Mouse (Mus musculus) neural tube, embryonic 10.5 days (tissue): ENCODE measurements around the gene Ctsw.
A peak's percentile ranks its signal among the peaks of the same experiment; 100 is the strongest.

Source experiments
- DNase-seq: peaks from one replicate; pipeline ENCODE4 v3.0.0-alpha.2; 2017; ENCODE audit warnings: low spot score; ENCODE audit errors: extremely low spot score

The Ctsw gene

DNA sequence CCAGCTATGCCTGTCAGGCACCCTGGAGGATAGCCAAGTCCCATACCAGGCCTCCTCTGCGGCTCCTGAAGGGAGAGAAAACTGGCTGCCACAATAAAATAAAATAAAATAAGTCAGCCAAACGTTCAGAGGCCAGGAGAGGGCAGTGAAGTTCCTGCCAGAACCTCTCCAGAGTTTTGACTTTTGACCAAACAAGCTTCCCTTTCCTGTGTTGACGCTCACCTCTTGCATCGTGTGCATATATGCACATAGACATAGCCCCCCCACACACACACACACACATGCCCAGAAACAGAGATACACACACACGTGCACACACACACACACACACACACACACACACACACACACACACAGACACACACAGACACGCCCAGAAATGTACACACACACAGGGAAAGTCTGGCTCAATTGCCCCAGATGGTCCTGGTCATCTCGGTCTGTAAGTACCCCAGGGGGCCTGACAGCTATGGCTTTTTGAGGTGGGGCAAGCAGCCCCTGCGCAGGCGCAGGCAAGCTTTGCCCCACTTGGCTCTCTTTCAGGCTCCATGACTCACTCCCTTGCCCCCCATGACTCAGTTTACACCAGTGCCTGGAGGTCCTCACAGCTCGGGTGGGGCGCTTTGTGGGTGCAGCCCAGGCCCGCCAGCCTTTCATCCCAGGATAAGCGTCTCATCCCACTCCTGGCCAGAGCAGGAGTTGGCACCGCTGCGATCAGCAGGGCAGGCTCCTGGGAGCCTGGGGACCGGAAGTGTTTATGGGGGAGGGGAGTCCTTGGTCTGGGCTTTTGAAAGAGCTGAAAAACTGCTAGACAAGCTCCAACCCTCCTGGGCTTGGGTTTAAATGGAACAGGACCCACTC, 35.1 kb downstream of the Ctsw start:
- DNase-seq: peak; percentile 39

DNA sequence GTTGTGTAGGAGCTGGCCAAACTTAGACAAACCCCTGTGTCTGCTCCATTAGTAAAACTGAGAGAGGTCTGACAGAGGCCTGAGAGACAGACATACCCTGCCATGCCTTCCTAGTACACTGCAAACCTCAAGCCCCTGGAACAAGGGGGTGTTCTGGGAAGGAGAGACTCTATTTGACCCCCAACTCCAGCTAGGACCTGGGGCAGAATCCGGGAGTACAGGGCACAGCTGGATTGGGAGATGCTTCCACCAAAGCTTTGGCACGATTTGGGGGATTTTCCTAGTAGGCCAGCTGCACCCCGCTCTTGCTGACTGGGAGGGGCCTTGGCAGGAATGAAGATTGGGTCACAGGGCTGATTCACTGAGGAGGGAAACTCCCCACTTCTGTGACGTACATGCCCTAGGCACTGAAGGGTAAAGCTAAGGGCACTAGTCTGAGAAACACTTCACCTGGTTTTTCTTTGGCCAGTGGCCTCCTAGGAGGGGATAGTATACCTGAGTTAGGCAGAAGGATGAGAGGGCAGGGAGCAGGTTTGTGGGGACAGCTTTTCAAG, 36.3 kb downstream of the Ctsw start:
- DNase-seq: no peak

GRCm38 (mm10) chr19:5430408-5430807, 37.9 kb downstream of the Ctsw start:
- DNase-seq: no peak

DNA sequence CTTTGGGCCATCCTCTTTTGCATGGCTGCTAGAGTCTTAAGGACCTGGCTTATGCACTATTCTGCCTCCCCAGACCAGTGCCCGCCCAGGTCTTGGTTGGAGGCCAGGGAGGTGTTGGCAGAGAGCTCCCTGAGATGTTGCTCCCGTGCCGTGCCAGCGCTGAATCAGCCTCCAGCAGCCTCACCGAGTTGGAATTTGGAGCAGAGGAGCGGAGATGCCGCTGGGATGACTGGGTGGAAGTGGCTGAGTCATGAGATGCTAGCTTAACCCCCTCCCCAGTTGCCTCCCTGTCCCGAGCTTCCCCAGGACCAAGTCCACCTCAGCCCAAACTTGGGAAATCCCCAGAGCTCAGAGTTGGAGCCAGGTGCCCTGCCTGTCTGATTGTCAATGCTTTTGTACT, 38.5 kb downstream of the Ctsw start:
- DNase-seq: no peak

- DNase-seq: no peak
Observed at GRCm38 (mm10) chr19:5429219-5429618, 39.1 kb downstream of the Ctsw start.

- DNase-seq: no peak
Observed at GRCm38 (mm10) chr19:5428083-5428482, 40.2 kb downstream of the Ctsw start.

DNA sequence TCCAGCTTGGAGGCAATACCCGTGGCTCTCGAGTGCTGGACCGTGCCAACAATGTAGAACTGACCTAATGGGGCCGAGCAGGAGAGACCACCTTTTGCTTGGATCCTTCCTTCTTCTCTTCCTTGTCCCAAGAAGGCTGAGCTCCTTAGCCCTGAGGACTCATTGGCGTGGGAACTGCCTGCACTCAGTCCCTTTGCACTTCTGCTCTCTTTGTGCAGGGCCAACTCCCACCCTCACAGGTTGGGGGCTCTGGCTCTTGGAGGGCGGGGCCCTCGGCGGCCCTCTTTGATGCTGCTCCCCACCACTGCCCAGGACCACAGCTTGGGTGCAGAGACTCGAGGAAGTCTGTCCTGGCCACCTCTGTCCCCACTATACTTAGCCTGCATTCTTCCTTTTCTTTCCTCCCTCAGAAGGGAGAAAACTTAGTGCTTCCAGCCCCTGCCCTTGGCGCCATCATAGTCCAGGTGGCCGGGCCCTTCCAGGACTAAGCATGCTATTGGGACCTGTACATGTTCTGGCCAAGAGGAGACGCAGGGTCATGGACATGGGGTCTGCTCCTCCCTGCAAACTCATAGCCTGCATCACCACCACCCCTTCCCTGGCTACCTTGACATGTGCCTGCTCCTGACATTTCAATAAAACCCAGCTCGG, 41.5 kb downstream of the Ctsw start:
- no peak for DNase-seq

DNA sequence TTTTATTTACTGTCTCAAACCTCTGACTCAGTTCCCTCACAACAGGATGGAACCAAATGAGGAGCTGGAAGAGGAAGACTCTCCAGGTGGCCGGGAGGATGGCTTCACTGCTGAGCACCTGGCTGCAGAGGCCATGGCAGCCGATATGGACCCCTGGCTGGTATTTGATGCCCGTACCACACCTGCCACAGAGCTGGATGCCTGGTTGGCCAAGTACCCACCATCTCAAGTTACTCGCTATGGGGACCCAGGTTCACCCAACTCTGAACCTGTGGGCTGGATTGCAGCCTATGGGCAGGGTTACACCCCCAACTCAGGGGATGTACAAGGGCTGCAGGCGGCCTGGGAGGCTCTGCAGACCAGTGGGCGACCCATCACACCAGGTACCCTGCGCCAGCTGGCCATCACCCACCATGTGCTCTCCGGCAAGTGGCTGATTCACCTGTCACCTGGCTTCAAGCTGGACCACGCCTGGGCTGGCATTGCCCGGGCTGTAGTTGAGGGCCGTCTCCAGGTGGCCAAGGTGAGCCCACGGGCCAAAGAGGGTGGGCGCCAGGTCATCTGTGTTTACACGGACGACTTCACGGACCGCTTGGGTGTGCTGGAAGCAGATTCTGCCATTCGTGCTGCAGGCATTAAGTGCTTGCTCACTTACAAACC, 42.3 kb downstream of the Ctsw start:
- DNase-seq: no peak

DNA sequence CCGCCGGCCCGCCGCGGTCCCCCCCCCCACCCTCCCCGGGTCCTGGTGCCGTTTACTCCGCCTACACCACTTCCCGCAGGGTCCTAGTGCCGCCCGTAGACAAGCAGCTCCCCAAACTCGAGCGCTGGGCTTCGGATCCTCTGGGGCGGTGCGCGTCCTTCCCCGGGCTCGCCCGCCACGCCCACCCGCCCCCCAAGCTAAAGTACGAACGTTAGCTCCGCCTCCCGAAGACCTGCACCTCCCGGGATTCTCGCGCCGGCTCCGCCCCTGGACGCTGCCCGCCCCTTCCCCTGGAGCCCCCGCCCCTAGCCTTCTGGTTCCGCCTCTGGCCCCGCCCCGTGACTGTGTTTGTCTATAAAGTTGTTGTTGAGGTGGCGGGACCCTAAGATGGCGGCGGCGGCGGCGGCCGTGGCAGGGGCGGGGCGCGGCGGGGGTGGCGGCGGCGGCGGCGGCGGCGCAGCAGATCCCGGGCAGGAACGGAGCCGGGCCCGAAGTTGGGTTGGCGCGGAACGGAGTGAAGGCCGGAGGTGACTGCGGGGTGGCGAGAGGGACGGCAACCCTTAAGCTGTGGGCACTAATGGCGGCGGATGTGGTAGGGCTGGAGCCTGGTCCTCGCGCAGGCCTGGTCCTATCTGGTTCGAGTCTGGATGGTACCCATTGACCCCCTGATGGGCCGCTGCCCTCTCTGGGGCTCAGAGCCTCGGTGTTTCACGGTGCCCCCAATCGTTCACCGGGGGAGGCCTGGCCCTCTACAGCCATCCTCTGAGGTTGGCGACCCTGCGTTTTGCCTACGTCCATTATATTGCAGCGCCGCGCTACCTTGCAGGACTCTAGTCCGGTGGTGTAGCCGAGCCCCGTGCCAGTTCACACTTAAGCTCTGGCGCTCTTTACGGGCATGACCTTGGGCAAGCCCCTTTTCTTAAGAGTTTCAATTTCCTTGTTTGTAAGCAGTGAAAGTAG, 43.2 kb downstream of the Ctsw start, which contains the start of the genes Drap1 and AI837181:
Gene Drap1, minus strand, starts transcription at position 198 of the 960 bp plus-strand sequence.
Gene AI837181, plus strand, starts transcription at position 363 of the 960 bp plus-strand sequence.
- DNase-seq: peak; percentile 97

- no peak for DNase-seq
Observed at GRCm38 (mm10) chr19:5424092-5424781, 44.1 kb downstream of the Ctsw start.

- DNase-seq: no peak
Observed at GRCm38 (mm10) chr19:5423561-5423960, 44.7 kb downstream of the Ctsw start.

DNA sequence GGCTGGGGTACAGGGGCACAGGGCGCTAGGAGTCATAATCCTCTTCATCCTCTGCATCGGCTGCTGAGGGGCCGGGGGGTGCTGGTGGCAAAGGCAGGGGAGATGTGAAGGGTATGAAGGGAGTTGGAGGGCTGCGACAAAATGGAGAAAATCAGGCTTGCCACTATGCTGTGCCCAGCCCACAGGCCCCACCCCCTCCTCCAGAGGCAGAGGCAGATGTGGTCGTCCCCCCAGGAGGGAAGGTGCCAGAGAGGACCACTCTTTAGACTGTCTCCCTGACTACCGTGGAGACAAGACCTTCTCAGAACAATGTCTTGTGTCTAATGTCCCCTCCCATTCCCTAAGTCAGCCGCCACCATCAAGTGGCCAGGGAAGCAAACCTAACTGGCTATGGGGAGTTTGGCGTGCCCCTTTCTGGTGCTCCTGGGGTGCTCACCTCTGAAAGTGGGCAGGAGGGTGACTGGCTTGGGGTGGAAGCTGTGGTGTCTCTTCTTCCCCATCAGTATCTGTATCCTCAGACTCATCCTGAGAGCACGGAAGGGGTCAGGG, 45.3 kb downstream of the Ctsw start:
- no peak for DNase-seq

- DNase-seq: no peak
Observed at GRCm38 (mm10) chr19:5422267-5422666, 46.0 kb downstream of the Ctsw start.

DNA sequence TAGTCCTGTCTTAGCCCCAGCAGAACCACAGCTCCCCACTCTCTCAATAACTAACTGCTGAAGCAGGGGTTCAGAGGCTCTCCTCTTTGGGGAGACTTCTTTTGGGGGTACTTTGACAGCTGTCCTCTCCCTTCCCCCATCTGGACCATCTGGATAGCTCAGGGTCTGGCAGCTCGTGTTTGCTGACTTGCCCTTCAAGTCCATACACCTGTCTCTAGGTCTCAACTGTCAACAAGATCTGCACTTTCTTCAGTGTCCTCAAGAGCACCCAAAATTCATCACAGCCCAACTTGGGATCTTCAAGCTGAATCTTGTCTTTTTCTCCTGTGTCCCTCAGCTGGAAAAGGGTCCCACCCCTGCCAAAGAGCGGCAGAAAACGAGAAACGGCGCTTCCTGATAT, 46.5 kb downstream of the Ctsw start:
- no peak for DNase-seq

DNA sequence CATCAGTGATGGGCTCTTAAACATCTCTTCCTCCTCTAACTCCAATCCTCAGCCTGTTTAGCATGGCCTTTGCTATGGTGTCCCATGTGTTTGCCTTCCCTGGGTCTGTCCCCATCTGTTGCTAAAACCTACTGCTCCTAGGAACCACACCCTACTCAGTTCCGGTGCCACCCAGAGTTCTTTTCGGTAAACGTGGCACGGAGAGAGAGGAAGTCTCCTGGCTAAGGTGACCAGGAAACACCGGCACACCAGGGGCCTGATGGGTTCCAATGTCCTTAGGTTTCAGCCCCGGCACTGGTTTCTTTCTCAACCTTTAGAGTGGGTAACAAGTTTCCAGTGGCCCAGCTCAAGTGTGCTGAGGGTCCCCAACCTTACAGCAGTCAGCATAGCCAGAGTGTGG, 47.7 kb downstream of the Ctsw start:
- DNase-seq: no peak

- DNase-seq: no peak
Observed at GRCm38 (mm10) chr19:5419630-5420029, 48.7 kb downstream of the Ctsw start.

DNA sequence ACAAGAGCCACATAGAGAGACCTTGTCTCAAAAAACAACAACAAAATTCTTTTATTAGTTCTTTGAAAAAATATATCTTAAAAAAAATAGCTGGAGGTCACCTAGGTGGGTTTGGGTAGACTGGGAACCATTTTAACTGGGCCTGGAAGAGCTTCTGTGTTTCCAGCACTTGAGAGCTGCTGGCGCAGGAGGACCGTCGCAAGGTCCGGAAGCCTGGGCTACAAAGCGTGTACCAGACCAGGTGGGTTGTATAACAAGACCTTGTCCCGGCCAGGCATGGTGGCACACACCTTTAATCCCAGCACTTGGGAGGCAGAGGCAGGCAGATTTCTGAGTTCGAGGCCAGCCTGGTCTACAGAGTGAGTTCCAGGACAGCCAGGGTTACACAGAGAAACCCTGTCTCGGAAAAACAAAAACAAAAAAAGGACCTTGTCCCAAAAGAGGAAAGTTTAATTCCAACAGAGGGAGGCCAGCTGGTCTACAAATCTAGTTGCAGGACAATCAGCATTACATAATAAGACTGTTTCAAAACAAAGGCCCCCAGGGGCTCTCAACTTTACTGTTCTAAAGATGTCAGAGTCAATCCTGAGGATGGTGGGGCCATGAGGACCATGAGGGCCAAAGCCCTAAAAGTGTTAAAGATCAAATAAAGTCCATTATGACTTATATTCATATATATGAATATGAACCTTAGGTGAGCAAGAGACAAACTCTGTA, 49.4 kb downstream of the Ctsw start:
- no peak for DNase-seq
